Comparison of ENCODE assay signal across 8 mouse cellular contexts in genomic region chr12:5166141-5166540, GRCm38 (mm10).
DNase-seq lines count a peak whose midpoint lies in the region; ATAC-seq lines count a peak whose summit lies in the region.

No protein-coding gene starts in this region.

- H3K9ac ChIP-seq in forebrain, embryonic 11.5 days (ENCODE audit: low read length), result no peak overlapping the region
- H3K9ac ChIP-seq in forebrain, embryonic 12.5 days, result no peak overlapping the region
- H3K9ac ChIP-seq in hindbrain, embryonic 11.5 days (ENCODE audit: low read depth, low read length), result no peak overlapping the region
- no peak overlapping the region for H3K9ac ChIP-seq in midbrain, embryonic 12.5 days (replicated peaks)

- no peak overlapping the region for H3K27ac ChIP-seq in forebrain, embryonic 11.5 days (ENCODE audit: low read depth, low read length)
- H3K27ac ChIP-seq in forebrain, embryonic 12.5 days, result no peak overlapping the region
- H3K27ac ChIP-seq in hindbrain, embryonic 11.5 days (ENCODE audit: low read depth, low read length), result no peak overlapping the region
- no peak overlapping the region for H3K27ac ChIP-seq in midbrain, embryonic 12.5 days (replicated peaks)

- no peak overlapping the region for H3K4me3 ChIP-seq in forebrain, embryonic 11.5 days (ENCODE audit: low read depth, low read length)
- no peak overlapping the region for H3K4me3 ChIP-seq in forebrain, embryonic 12.5 days (replicated peaks)
- H3K4me3 ChIP-seq in hindbrain, embryonic 11.5 days (ENCODE audit: low read depth, low read length), result no peak overlapping the region
- H3K4me3 ChIP-seq in midbrain, embryonic 12.5 days, result no peak overlapping the region

- H3K4me2 ChIP-seq in forebrain, embryonic 11.5 days (ENCODE audit: low read depth, low read length, severe bottlenecking), result no peak overlapping the region
- H3K4me2 ChIP-seq in forebrain, embryonic 12.5 days, result no peak overlapping the region
- H3K4me2 ChIP-seq in hindbrain, embryonic 11.5 days (replicated peaks; ENCODE audit: low read depth, low read length), result no peak overlapping the region
- no peak overlapping the region for H3K4me2 ChIP-seq in midbrain, embryonic 12.5 days (replicated peaks)

- H3K27me3 ChIP-seq in forebrain, embryonic 11.5 days (ENCODE audit: control insufficient read depth, insufficient read depth, low read length), result no peaks in the 10 kb centered on the region
- H3K27me3 ChIP-seq in forebrain, embryonic 12.5 days, result no peaks in the 10 kb centered on the region
- no peaks in the 10 kb centered on the region for H3K27me3 ChIP-seq in hindbrain, embryonic 11.5 days (ENCODE audit: control insufficient read depth, insufficient read depth, low read length)
- H3K27me3 ChIP-seq in midbrain, embryonic 12.5 days, result no peaks in the 10 kb centered on the region

- H3K4me1 ChIP-seq in forebrain, embryonic 11.5 days (replicated peaks; ENCODE audit: control insufficient read depth, insufficient read depth, low read length), result no peaks in the 10 kb centered on the region
- H3K4me1 ChIP-seq in forebrain, embryonic 12.5 days, result no peaks in the 10 kb centered on the region
- H3K4me1 ChIP-seq in hindbrain, embryonic 11.5 days (replicated peaks; ENCODE audit: control insufficient read depth, insufficient read depth, low read length), result no peaks in the 10 kb centered on the region
- no peaks in the 10 kb centered on the region for H3K4me1 ChIP-seq in midbrain, embryonic 12.5 days

- DNase-seq in forebrain, embryonic 11.5 days (ENCODE audit: low spot score), result peak; percentile 53
- DNase-seq in R1 (ENCODE audit: low read depth, low spot score), result peak; percentile 9
- peak; percentile 41 for DNase-seq in hindbrain, embryonic 11.5 days (ENCODE audit: low spot score)
- DNase-seq in right cerebral cortex, postnatal 10 days (ENCODE audit: low spot score in 2 of 2), result no peak
- DNase-seq in cerebellum, adult 18-20 months, result no peak

- no peaks in the 10 kb centered on the region for H3K36me3 ChIP-seq in forebrain, embryonic 11.5 days (ENCODE audit: control insufficient read depth, insufficient read depth, low read length)
- H3K36me3 ChIP-seq in forebrain, embryonic 12.5 days (replicated peaks), result no peaks in the 10 kb centered on the region
- H3K36me3 ChIP-seq in hindbrain, embryonic 11.5 days (ENCODE audit: control insufficient read depth, insufficient read depth, low read length), result no peaks in the 10 kb centered on the region
- H3K36me3 ChIP-seq in midbrain, embryonic 12.5 days, result no peaks in the 10 kb centered on the region

- ATAC-seq in forebrain, embryonic 11.5 days (replicated peaks; ENCODE audit: low FRiP score), result 0 out of 2 replicates have a peak, but pooled peaks have one; percentile 36
- ATAC-seq in forebrain, embryonic 12.5 days (ENCODE audit: low FRiP score), result no peak; the same call in 1 of the 2 replicates
- ATAC-seq in hindbrain, embryonic 11.5 days (ENCODE audit: low FRiP score), result no peak; the same call in 1 of the 2 replicates
- ATAC-seq in midbrain, embryonic 12.5 days (ENCODE audit: low FRiP score, low read depth), result peak; percentile 58; the same call in 1 of the 2 replicates
- no peak for ATAC-seq in erythroid progenitor cell, adult 5-6 weeks (replicated peaks; ENCODE audit: low FRiP score, poor library complexity, severe bottlenecking)

- 61% methylated on average over 6 of the region's 6 CpGs for WGBS in forebrain, embryonic 11.5 days
- 61% methylated on average over 6 of the region's 6 CpGs for WGBS in forebrain, embryonic 12.5 days
- WGBS in hindbrain, embryonic 11.5 days, result 50% methylated on average over 6 of the region's 6 CpGs
- WGBS in midbrain, embryonic 12.5 days, result 55% methylated on average over 6 of the region's 6 CpGs

- H3K9me3 ChIP-seq in forebrain, embryonic 11.5 days (ENCODE audit: control insufficient read depth, low read length), result no peaks in the 10 kb centered on the region
- H3K9me3 ChIP-seq in forebrain, embryonic 12.5 days, result no peaks in the 10 kb centered on the region
- H3K9me3 ChIP-seq in hindbrain, embryonic 11.5 days (ENCODE audit: control insufficient read depth, low read length), result no peaks in the 10 kb centered on the region
- H3K9me3 ChIP-seq in midbrain, embryonic 12.5 days, result no peaks in the 10 kb centered on the region

Comparison
In these comparisons a context has a peak if more than half of its experiments do, and no peak if none do; other contexts are left out.
1. ATAC-seq: peak in forebrain, embryonic 11.5 days (single experiment) and midbrain, embryonic 12.5 days (single experiment); none in forebrain, embryonic 12.5 days (single experiment), hindbrain, embryonic 11.5 days (single experiment) and erythroid progenitor cell, adult 5-6 weeks (single experiment).
2. DNase-seq: peak in forebrain, embryonic 11.5 days (single experiment), R1 (single experiment) and hindbrain, embryonic 11.5 days (single experiment); none in right cerebral cortex, postnatal 10 days (0 of 2) and cerebellum, adult 18-20 months (0 of 2).